Mouse (Mus musculus) kidney, adult 9 months (tissue): Measurements from ENCODE around the gene Rab39.

Experiments
- DNase-seq: peaks from one replicate; pipeline ENCODE4 v3.0.0; 2022

Gene Rab39

DNA sequence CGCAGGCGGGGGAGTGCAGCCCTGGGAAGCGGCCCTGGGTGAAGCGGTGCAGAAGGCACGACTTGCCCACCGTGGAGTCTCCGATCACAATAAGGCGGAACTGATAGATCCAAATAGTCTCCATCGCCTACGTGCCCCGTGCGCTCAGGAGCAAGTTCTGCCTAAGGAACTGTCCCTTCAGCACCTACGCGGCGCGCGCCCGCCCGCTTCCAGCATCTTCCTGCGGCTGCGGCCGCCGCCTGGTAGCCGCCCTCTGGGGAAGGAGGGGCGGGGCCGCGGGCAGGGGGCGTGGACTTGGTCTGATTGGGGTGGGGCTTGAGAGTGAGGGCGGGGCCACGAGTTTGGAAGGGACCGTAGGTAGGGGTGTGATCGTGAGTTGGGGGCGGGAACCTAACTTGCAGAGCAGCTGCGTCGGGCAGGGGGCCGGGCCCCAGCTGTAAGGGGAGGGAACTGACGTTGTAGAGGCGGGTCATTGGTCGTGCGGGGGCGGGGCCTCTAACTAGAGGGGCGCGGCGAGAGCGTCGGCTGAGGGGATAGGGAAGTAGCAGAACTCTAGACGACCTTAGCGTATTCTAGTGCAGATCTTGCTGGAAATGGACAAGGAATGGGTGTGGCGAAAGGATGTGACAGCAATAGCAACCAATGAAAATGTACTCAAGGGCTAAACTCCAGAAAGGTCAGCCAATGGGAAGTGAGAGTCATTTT, at the start of gene Rab39:
Gene Rab39, minus strand, starts transcription at position 241 of the 705 bp plus-strand sequence.
- DNase-seq, result peak; percentile 67

DNA sequence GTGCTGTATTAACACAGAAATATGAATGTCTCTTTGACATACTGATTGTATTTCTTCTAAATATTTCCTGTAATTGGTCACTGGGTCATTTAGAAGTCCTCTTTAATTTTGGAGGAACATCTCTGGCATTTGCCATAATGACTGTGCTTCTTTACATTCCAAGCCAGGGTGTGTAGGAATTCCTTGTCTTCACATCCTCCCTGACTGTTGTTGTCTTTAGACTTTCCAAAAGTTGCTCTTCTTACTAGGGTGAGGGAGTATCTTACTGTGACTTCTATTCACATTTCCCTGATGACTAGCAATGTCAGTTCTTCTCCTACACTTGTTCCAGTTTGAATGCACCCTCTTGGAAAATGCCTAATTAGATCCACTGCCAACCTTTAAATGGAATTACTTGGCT, 48.8 kb upstream of the Rab39 start:
- no peak for DNase-seq

DNA sequence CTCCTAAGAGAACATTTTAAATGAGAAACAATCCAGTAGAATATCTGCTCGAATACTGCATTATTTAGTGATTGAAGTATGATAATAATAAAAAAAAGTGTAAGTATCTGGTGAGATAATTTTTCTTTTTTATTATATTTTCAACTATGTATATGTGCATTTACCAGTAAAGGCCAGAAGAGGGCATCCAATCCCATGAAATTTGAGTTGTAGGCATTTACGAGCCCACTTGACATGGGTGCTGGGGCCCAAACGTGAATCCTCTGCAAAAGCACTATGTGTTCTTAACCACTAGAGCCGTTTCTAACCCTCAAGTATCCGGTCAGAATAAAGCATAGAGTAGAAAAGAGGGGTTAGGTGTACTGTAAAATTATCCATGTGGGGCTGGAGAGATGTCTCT, 44.9 kb upstream of the Rab39 start:
- no peak for DNase-seq

DNA sequence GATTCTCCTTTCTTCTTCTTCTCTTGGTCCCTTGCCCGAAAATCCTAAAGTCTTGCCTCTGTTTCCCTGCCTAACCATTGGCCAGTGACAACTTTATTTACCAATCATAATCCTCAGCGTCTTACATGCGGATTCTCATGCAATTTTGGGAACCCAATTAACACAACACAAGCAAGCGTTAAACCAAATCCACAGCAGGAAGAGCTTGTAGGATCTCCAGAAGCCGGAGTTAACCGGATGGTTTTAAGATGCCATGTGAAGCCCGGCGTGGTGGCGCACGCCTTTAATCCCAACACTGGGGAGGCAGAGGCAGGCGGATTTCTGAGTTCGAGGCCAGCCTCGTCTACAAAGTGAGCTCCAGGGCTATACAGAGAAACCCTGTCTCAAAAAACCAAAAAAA, 44.4 kb upstream of the Rab39 start:
- DNase-seq, result no peak

DNA sequence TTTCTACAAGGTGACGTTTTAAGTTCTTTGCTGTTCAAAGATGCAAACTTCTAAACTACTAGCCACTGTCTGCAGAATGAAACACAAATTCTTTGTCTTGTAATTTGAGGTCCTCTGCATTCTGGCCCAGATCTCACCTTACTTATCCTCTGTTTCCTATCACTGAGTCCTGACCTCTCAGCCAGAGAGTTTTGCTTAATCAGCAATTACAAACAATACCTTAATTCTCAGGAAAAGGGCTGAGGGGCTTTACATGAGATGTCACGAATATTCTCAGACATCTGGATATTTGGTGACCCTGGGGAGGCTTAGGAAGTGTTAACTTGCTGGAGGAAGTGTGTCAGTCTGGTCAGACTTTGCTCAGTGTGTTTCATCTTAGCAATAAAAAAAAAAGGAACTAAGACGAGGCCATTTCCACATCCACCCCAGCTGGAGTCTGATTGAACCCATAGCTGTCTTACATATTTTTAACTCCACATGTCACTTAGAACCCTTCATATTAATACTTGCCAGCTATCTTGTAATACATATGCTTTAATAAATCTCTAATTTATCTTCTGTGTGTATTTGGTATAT, 34.9 kb upstream of the Rab39 start:
- no peak for DNase-seq

DNA sequence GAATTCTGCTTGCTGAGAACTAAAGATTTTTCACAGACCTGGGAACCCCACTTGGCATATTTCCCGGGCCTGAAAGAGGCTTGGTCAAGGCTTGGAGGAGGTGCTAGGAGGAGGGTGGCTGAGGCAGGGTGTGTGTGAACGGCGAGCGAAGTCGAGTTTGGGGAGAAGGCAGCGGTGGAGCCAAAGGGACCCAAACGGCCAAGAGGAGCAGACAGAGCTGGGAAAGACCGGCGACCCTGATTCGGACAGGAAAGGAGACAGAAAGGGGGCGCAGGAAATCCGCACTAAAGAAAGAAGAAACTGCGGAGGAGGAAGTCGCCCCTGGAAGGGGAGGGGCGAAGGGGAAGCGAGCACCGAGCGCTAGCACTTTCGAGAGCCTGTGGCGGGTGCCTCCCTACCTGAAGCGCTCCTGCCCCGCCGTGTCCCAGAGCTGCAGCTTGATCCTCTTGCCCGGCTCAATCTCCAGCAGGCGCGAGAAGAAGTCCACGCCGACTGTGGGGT, 491 bp downstream of the Rab39 start:
- DNase-seq, result no peak

DNA sequence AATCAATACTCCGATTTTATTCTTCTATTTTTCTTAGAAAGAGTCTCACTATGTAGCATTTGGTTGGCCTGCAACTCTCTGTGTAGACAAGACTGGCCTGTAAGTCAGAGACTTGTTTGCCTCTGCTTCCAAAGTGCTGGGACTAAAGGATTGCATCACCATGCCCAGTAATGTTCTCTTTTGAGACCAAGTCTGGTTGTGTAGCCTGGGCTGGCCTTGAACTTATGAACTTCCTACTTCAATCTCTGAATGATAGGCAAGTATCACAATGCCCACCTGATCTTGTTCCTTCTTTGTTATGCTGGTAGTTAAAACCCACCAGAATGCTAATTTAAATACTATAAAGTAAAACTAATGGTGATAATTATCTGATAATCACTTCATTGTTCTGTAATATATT, 3.0 kb downstream of the Rab39 start:
- DNase-seq, result no peak

DNA sequence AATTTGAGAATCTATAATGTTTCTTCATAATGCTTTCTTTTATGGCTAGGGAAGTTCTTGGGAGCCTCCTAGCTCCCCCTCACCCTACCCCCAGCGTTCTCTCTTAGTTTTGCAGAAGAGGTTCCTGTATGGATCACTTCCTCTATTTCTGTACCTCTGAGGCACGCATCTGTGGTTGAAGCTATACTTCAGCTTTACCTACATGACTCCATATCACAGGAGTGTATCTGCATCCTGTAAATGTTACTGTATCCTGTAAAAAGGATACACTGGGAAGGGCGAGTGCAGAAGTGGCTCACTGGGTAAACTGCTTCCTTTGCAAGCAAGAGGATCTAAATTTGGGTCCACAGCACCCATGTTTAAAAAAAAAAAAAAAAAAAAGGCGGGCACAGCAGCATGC, 5.5 kb downstream of the Rab39 start:
- DNase-seq, result no peak

DNA sequence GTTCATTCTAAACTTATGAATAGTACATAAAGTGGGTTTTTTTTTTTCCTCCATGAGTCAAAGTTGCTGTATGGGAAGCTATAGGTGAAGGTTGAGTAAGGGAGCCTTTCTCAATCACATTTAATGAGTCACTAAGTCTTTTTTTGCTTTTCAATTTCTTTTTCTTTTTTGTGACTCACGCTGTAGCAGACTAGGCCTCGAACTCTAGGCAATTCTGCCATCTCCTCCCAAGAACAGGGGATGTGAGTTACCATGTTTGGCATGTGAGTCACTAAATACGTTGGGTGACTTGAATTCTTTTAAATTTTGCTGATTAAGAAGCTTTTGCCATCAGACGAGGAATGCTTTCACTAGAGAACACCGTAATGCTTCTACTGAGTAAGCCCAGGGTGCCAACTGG, 10.2 kb downstream of the Rab39 start:
- DNase-seq, result no peak

DNA sequence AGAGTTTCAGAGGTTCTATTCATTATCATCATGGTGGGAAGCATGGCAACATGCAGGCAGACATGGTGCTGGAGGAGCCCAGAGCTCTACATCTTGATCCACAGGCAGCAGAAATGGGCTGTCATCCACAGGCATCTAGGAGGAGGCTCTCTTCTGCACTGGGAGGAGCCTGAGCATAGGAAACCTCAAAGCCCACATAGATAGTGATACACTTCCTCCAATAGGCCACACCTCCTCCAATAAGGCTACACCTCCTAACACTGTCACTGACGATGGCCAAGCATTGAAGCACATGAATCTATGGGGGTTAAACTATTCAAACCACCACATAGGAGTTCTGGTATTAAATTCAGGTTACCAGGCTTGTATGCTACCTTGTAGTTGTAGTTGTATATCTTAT, 12.3 kb downstream of the Rab39 start:
- DNase-seq, result no peak

DNA sequence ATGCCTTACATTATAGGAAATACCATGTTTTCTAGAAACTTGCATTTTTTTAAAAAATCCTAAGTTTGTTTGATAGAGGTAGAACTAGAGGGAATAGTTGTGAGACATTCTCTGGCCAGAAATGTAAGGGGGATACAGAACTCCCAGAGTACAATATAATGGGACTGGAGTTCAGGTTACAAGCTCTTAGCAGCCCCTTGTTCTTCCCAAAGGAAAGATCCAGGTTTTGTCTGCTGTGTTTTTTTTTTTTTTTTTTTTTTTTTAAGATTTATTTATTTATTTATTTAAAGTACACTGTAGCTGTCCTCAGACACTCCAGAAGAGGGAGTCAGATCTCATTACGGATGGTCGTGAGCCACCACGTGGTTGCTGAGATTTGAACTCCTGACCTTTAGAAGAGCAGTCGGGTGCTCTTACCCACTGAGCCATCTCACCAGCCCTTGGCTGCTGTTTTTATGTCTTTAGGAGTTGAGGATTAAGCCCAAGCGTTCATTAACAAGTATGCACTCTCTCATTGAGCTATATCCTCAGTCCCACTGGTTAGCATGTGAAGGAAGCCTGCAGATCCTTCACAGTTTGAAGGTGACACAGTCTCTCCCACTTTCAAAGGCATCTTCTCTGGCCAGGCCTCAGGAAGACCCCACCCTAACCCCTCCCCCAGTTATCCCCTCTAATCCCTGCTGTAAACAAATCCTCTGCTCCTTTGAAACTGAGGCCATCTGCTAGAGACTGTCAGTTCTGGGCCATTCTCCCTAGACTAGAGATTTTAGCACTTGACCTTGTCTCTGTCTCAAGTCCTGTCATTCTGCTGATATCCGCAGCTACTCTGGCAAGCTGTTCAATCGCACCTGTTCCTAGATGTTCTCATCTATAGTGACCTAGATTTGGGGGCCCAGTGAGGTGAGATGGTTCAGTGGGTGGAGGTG, 14.0 kb downstream of the Rab39 start:
- DNase-seq, result no peak

DNA sequence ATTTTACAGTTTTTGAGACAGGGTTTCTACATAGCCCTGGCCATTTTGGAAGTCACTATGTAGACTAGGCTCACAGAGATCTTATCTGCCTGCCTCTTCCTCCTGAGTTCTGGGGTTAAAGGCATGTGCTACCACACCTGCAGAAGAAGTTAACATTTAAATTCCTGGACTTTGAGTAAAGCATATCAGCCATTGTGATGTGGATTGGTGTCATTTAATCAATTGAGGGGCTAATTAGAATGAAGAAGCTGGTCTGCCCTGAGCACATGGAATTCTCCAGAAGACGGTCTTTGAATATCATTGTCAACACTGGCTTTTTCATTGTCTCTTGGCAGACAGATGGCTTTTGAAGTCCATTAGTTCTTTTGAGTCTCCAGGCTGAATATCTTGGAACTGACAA, 25.2 kb downstream of the Rab39 start:
- DNase-seq, result no peak

DNA sequence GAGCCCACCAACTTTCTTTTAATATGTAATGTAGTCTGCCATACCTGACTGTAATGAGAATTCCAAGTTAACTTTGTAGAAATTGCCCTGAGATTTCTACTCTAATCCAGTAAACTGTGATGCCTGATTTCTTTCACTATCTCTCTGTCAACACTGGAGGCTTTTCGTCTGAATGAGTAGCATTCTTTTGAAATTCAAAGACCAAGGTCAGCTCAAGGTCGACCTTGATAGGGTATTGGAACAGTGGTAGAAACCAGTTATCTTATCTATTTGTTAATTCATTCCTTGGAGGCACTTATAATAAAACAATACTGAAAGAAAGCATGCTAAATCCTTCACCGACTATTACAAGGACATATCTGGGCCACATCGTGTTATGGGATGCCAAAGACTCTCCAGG, 29.1 kb downstream of the Rab39 start:
- DNase-seq, result no peak

DNA sequence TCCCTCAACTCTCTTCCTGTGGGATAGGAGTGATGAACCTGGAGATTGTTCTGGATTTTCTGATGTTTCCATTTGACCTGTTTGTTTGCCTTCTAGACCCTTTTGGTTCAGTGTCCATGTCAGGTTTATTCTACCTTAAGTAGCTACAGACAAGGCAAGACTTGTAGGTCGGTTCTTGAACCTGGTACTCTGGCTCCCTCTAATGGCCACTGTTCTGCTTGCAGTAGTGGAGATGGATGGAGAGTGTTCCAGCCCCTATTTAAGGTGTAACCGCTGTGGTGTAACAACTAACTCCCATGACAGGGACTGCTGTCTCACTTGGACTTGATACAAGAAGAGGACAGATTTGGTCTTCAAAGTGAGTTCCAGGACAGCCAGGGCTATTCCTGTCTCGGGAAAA, 32.5 kb downstream of the Rab39 start:
- DNase-seq, result peak; percentile 91

DNA sequence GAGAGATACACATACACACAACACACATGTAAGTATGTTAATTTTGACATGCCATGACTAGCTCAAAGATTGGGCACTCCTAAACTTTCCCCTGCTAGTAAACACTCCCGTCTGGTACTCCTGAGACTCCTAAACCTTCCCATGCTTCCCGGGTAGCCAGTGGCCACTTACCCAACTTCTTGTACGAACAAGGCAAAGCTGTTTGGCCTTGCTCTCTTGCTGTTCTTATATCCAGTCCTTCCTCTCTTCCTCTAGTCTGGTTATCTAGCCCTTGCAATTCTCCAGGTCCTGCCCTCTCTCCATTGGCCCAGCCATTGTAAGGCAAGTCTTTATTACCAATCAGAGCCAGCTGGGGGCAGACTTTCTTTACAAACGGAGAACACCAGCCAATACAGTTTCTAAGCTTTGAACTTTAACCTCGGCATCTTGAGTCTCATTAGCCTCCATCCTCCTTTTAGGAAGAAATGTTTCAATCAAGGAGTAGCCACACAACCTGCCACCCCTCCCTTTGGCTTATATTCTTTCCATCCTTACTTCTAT, 36.3 kb downstream of the Rab39 start, which contains the start of gene Cul5:
Gene Cul5, minus strand, starts transcription at position 335 of the 540 bp plus-strand sequence.
- peak; percentile 75 for DNase-seq

DNA sequence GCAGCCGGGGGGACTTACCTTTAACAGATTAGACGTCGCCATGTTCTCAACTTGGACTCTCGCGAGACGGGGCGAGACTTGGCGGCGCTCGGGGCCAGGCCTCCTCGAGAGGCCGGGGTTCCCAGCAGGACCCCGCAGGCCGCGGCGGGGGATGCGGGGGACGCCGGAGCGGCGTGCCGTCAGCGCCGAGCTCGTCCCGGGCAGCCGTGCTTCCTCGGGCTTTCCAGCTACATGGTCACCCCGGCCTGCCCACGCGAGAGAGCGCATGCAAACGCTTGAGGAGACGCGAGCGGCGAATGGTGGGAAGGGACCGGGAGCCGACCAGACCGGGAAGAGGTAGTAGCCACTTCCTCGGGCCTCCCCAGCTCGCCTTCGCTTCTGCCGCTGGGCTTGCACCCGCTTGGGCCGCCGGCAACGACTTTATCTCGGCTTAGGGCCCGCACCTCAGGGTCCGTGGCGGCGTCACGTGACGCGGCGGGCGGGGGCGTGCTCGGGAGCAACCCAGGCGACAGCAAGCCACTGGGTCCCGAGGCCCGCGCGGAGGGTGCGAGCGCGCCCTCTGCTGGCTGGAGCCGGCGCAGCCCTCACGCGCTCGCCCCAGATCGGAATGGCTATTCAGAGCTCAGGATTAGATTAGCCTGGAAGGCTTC, 38.9 kb downstream of the Rab39 start:
- DNase-seq, result peak; percentile 95

DNA sequence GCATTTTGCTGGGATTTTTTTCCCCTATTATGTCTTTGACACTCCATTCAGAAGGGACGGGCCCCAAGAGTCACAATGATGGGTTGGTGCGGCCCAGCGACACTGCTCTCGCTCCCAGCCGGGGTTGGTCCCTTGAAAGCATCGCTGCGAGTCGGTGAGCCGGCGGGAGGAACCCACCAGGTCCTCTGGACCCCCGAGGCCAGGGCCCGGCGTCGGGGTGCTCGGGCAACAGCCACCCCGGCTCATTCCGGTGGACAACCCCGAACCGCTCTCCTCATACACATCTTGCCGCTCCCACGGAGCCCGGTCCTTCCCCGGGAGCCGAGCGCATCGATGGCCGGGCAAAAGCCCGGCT, 39.4 kb downstream of the Rab39 start:
- DNase-seq, result no peak

DNA sequence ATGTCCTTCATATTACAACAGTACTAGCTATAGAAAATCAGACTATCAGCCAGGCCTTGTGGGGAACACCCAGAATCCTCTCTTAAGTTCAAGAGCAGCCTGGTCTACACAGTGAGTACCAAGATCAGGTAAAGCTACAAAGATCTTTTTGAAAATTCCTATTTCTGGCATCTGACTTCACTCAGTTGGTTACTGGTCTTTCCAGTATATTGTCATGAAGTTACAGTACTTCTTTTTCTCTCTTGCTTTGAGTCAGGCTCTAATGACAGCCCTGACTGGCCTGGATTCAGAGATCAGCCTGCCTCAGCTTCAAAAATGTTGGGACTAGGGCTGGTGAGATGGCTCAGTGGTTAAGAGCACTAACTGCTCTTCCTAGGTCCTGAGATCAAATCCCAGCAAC, 40.6 kb downstream of the Rab39 start:
- DNase-seq, result no peak

DNA sequence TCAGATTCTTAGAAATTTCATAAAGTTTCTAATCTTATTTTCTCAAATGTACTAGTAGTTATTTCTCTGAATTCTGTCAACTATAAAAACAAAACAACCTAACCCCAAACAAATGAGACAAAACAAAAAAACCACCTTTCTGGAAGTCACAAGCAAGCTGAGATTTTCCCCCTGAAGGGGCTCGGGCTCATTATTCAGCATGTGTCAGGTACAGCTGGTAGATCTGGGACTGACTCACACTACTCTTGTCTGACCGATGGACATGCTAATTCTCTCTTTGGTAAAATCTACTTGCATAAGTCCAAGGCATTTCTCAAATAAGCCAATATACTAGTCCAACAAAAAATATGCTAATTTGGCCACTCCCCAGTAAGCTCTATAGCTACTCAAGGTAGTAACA, 41.2 kb downstream of the Rab39 start:
- no peak for DNase-seq

DNA sequence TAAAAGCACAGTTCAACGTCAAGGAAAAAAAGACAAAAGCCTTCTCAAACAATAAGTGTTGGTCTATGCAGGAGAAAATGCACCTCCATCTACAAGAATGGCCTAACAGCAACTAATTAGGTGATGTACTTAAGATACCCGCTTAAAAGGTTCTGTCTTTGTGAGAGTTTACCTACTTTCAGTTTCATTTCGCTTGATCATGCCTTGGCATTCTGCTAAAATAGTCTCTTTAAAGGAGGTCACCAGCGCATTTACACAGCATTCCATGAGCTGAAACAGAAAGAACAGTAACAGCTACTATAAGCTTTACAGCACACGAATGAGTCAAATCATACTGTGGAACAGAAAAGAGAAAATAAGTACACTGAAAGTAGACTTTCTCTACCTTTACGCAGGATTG, 71.2 kb downstream of the Rab39 start:
- DNase-seq, result no peak
